Mouse (Mus musculus) limb, embryonic 14.5 days (tissue): ENCODE data around the gene Mpdz. TPM values are rescaled to one million over a fixed set of nuclear protein-coding genes. Genes with fewer than 3 reads are reported as not detected.

Experiments used
- ATAC-seq: fragments of 200-750 bp; cut with Nextera tagmentation; 2 replicates; pipeline ENCODE4 v1.8.0; 2017; ENCODE audit warnings: low read depth, moderate number of reproducible peaks, moderate TSS enrichment; ENCODE audit not compliant: low FRiP score
- DNase-seq: peaks from one replicate; pipeline ENCODE4 v3.0.0-alpha.2; 2015; ENCODE audit warnings: low spot score
- H3K27ac ChIP-seq: fragments of 300-500 bp; sonication (generic); replicated peaks from 2 replicates; pipeline ENCODE4 v1.5.1; 2014; ENCODE audit warnings: low read depth, mild to moderate bottlenecking, low read length, moderate library complexity, mixed read lengths
- H3K27me3 ChIP-seq: fragments of 300-500 bp; sonication (generic); 2 replicates; pipeline ENCODE4 v1.6.1; 2014; ENCODE audit warnings: low read length, mixed read lengths; ENCODE audit not compliant: control insufficient read depth, insufficient read depth
- H3K36me3 ChIP-seq: fragments of 300-500 bp; sonication (generic); 2 replicates; pipeline ENCODE4 v1.6.1; 2014; ENCODE audit warnings: mild to moderate bottlenecking, low read length, moderate library complexity, mixed read lengths; ENCODE audit not compliant: control insufficient read depth, insufficient read depth
- H3K4me1 ChIP-seq: fragments of 300-500 bp; sonication (generic); 2 replicates; pipeline ENCODE4 v1.6.1; 2014; ENCODE audit warnings: antibody characterized with exemption, low read length, mixed read lengths; ENCODE audit not compliant: control insufficient read depth, insufficient read depth
- H3K4me2 ChIP-seq: fragments of 300-500 bp; sonication (generic); replicated peaks from 2 replicates; pipeline ENCODE4 v1.6.1; 2014; ENCODE audit warnings: low read depth, mild to moderate bottlenecking, low read length, moderate library complexity; ENCODE audit not compliant: severe bottlenecking
- H3K4me3 ChIP-seq: fragments of 300-500 bp; sonication (generic); replicated peaks from 2 replicates; pipeline ENCODE4 v1.5.1; 2014; ENCODE audit warnings: low read length
- H3K9ac ChIP-seq: fragments of 300-500 bp; sonication (generic); 2 replicates; pipeline ENCODE4 v1.6.1; 2014; ENCODE audit warnings: mild to moderate bottlenecking, low read depth, low read length, moderate library complexity; ENCODE audit not compliant: severe bottlenecking
- H3K9me3 ChIP-seq: fragments of 300-500 bp; sonication (generic); 2 replicates; pipeline ENCODE4 v1.6.1; 2016; ENCODE audit warnings: low read length; ENCODE audit not compliant: control insufficient read depth
- POLR2A ChIP-seq: fragments of 200-500 bp; IDR thresholded peaks from 2 replicates; pipeline ENCODE4 v1.8.0; 2012; ENCODE audit warnings: inconsistent platforms, mild to moderate bottlenecking, moderate library complexity, borderline replicate concordance; ENCODE audit not compliant: insufficient read depth, insufficient read length; ENCODE audit errors: extremely low read depth
- WGBS: fragments of 180-500 bp; shearing (Covaris S2); extraction: QIAGEN DNeasy Blood & Tissue Kit; methylation state at CpG from one replicate; pipeline ENCODE4 v1.1.7; 2014; 5-methylcytosine and 5-hydroxymethylcytosine counted together
- polyA plus RNA-seq, 2 experiments: library from polyadenylated mRNA; depleted of rRNA in 1 of 2; stranded (reverse) in 1 of 2; unstranded in 1 of 2; fragments of >200 nt; fragmentation: Nextera tagmentation in 1 of 2; extraction: Ambion mirVana in 1 of 2; gene quantifications; 2 replicates each; pipeline versions ENCODE4 v1.2.1 to v1.2.3; 2012 to 2014

Mpdz gene
- polyA plus RNA-seq, 2 experiments = 44.0 to 65.2 TPM

- WGBS = 63% methylated on average over 10 of the region's 10 CpGs
- H3K9ac ChIP-seq = no peak overlapping the region
- no peak overlapping the region for H3K4me2 ChIP-seq
- no peak overlapping the region for H3K4me3 ChIP-seq
- peak overlapping the region; percentile 43; the same call in 1 of the 2 replicates for H3K27ac ChIP-seq
- DNase-seq = peak; percentile 61
- peak; percentile 42; the same call in 1 of the 2 replicates for ATAC-seq
- peaks cover 36% of the 10 kb centered on the region for H3K36me3 ChIP-seq
- no peaks in the 10 kb centered on the region; the same call in 1 of the 2 replicates for H3K9me3 ChIP-seq
- H3K4me1 ChIP-seq = peaks cover 15% of the 10 kb centered on the region; the same call in 1 of the 2 replicates
- no peaks in the 10 kb centered on the region for H3K27me3 ChIP-seq
- TF ChIP-seq POLR2A = no peak
Observed at GRCm38 (mm10) chr4:81307596-81308265, 134.9 kb downstream of the Mpdz start.

GRCm38 (mm10) chr4:81302056-81302455, 140.6 kb downstream of the Mpdz start:
- H3K36me3 ChIP-seq = peaks cover 54% of the 10 kb centered on the region
- H3K27ac ChIP-seq = no peak overlapping the region
- H3K4me1 ChIP-seq = no peaks in the 10 kb centered on the region
- no peaks in the 10 kb centered on the region for H3K27me3 ChIP-seq
- no peak overlapping the region for H3K9ac ChIP-seq
- no peak for DNase-seq
- no peak for TF ChIP-seq POLR2A
- no peaks in the 10 kb centered on the region for H3K9me3 ChIP-seq
- no peak overlapping the region for H3K4me3 ChIP-seq
- H3K4me2 ChIP-seq = no peak overlapping the region
- 95% methylated on average over 3 of the region's 3 CpGs for WGBS
- no peak for ATAC-seq

- 77% methylated on average over 4 of the region's 4 CpGs for WGBS
- no peaks in the 10 kb centered on the region for H3K9me3 ChIP-seq
- no peak overlapping the region for H3K27ac ChIP-seq
- no peak overlapping the region for H3K9ac ChIP-seq
- H3K4me2 ChIP-seq = no peak overlapping the region
- no peak overlapping the region for H3K4me3 ChIP-seq
- DNase-seq (no peak), ATAC-seq (no peak)
- peaks cover 56% of the 10 kb centered on the region for H3K36me3 ChIP-seq
- no peaks in the 10 kb centered on the region for H3K4me1 ChIP-seq
- no peaks in the 10 kb centered on the region for H3K27me3 ChIP-seq
- TF ChIP-seq POLR2A = no peak
Observed at GRCm38 (mm10) chr4:81298384-81298783, 144.2 kb downstream of the Mpdz start.

GRCm38 (mm10) chr4:81293309-81293708, 149.3 kb downstream of the Mpdz start:
- Histone ChIP-seq H3K27ac (no peak overlapping the region), H3K9ac (no peak overlapping the region), H3K9me3 (no peaks in the 10 kb centered on the region), H3K4me2 (no peak overlapping the region), H3K4me3 (no peak overlapping the region), H3K27me3 (no peaks in the 10 kb centered on the region), H3K36me3 (peaks cover 62% of the 10 kb centered on the region), H3K4me1 (no peaks in the 10 kb centered on the region)
- no peak for ATAC-seq
- no peak for TF ChIP-seq POLR2A
- no peak for DNase-seq

- 90% methylated on average over 4 of the region's 4 CpGs for WGBS
- no peaks in the 10 kb centered on the region for H3K27me3 ChIP-seq
- no peak overlapping the region for H3K9ac ChIP-seq
- no peaks in the 10 kb centered on the region for H3K9me3 ChIP-seq
- no peak overlapping the region for H3K4me2 ChIP-seq
- no peak overlapping the region for H3K27ac ChIP-seq
- no peaks in the 10 kb centered on the region for H3K4me1 ChIP-seq
- DNase-seq (no peak), ATAC-seq (no peak)
- no peak overlapping the region for H3K4me3 ChIP-seq
- H3K36me3 ChIP-seq = peaks cover 63% of the 10 kb centered on the region
- no peak for TF ChIP-seq POLR2A
Observed at GRCm38 (mm10) chr4:81285564-81285963, 157.1 kb downstream of the Mpdz start.
